Mouse (Mus musculus) kidney, postnatal 4 days (tissue): ENCODE measurements at regions not wholly inside any gene's neighbourhood (a gene's known extent, or its start where the extent isn't known, plus 50 kb on each side); places are given as distances from the start of the nearest gene placed in this dataset.

Source experiments
- DNase-seq, 2 experiments: peaks; one replicate each; pipeline ENCODE4 v3.0.0; 2021; ENCODE audit warnings: mixed read lengths in 2 of 2

DNA sequence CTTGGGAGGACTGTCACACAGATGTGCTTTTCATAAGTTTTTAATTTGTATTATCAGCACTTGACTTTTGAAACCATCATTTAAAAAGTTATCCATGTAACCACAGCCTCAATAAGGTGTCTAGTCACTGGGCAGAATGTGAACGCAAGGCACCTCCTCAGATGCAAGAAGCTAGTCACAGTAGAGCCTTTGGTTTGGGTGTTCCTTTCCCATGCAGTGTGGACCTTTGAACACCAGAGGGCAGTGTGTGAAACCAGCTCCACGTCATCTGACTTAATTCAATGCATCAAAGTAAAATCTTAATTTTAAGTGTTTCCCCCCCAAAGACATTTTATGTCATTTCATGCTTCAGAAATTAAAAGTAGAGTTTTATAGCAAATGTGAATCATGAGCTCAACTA, 166.2 kb upstream of the Nabp1 start:
- peak; percentile 86 for DNase-seq

DNA sequence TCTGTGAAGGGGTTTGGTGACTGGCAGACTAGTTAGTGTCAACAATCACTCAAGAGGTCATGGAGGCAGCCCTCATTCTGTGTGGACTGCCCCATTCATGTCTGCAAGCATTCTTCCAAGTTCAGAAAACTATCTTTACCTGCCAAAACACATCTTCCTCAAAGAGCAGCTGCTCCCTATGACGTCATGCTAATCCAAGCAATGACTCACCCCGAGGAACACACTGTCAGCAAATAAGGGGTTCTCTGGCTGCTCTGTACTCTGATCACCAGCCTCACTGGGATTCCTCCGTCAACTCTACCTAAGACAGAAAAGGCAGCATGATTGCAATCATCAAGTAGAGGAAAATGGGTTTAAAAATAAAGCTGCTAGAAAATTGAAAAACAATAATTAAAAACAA, 165.4 kb upstream of the Nabp1 start:
- no peak for DNase-seq

DNA sequence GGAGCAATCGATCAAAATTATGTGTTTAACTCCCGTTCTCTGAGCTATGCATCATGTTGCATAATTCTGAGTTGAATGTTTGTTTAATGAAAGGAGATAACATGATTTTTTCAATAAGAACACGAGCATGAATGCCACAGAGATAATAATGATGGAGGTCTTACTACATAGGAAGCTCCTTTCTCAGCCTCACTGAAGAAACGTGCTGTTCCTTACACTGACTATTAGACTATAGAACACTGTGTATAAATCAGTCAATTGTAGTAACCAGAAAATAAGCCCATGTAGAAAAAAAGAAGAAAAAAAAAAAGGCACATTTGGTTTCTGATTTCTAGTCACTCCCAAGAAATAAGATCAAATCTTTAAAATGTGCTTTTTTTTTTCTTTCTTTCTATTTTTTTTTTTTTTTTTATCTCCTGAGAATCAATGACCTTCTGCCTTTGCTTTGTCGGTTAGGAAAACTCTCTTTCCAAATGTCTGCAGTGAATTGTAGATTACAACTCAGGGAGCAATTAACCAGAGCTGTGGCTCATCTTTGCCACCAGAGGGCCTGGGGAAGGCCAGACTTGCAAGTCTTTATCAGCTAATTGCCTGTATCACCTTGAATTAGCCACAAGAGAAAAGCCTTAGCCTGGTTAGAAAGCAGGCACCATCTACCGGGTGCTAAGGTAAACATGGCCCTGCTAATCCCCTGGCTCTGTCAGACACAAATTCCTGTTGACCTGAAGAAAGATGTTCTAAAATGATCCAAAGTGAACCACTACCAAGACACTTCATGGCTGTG, 160.5 kb upstream of the Nabp1 start:
- DNase-seq: peak in 1 of 2 experiments; percentile 11

DNA sequence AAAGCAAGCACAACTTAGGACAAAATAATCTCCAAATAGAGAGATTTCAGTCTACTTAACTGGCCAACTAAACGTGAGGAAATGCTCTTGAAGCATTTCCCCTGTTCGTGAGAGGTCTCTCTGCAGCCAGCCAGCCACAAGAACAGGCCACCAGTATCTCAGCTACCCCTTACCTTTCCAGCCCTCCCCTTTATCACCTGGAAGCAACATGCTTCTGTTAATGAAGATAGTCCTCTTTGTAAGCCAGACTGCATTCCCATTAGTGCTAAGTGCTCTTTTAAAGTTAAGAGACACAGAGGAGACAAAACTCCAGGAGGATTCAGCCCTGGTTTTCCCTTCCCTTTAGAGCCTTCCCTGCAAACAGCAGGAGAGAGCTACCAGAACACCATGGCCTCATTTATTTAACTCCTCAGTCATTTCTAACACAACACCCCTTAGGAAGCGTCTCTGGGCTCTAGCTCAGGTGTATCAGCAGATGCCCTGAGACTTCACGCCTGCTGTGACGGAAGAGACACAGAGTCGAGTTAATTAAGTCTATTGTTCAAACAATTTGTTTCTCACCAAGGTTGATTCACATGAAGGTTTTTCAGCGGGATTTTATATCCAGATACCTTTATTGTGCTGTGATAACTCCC, 157.8 kb upstream of the Nabp1 start:
- DNase-seq: no peak

DNA sequence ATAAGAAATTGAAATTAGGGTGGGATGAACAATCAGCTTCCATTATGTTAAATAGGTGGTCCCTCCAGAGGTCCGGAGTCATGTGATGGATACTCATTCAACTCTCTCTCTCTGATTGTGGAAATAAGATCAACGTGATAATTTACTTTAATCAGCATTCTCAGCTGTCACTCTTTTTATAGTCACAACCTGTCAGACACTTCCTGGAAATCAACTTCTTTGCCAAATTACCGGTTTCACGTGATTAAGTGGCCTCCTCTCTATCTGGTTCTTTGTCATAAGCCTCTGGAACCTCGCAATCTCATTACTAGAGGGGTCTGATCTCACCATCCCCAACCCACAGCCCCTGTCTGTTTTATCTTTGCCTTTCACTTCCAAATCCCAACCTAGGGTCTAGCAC, 155.6 kb upstream of the Nabp1 start:
- DNase-seq: no peak

DNA sequence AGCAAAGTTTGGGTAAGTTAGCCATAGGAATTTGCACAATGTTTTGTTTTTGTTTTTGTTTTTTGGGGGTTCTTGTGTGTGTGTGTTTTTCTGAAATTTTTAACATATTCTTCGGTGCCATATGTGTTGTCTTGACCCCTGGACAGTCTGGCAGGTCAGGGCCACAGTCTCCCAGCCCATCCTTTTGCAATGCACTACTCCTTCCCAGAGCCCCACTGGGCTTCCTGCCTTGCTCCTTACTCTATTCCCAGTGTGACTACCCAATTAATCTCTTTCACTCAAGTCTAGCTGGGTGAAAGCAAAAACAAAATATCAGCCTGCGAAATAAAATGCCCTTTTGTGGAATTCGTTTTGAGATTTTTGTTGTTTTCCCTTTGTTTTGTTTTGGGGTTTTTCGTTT, 154.6 kb upstream of the Nabp1 start:
- DNase-seq: no peak

DNA sequence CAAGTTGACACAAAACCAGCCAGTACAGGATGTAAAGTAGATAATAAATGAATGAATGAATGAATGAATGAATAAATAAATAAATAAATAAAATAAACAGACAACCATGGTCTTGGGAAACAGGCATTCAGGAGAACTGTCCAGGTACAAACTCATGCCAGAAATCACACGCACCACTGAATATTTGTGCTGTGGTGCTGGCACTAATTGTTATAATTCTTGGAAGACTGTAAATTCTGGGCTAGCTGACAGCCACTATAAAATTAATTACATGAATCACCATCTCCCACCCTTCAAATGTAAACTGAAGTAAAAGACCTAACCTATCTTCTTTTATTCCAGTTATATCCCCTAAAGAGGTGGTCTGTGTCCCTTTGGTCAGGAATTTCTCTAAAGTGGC, 151.6 kb upstream of the Nabp1 start:
- DNase-seq: no peak

DNA sequence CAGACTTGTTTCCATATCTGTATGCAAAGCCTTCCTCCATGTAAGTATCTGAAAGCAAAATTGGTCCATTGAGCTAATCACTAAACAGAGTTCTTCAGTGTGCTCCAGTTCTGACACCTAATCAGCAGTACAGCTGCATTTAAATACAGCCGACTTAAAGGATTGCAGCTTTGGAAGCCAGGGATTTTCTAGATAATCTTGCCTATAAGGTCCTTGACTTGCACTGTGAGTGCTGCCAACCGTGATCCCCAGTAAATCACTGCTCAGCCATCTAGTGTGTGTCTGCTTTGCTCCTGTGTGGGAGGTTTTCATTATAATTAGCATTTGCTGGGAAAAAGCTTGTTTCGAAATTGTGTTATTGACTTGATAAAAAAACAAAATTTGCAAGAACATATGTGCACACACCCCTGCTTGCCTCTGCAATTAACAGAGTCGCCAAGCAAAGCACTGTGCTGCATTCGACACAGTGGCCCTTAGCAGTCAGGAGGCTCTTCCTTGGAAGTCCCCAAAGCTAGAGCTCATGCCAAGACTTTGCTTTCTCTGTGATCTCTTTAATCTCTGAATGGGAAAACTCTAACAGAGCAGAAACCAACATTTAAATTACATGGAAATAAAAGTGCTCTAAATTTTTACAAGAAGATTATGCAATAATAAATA, 150.0 kb upstream of the Nabp1 start:
- DNase-seq: peak in 1 of 2 experiments; percentile 9

DNA sequence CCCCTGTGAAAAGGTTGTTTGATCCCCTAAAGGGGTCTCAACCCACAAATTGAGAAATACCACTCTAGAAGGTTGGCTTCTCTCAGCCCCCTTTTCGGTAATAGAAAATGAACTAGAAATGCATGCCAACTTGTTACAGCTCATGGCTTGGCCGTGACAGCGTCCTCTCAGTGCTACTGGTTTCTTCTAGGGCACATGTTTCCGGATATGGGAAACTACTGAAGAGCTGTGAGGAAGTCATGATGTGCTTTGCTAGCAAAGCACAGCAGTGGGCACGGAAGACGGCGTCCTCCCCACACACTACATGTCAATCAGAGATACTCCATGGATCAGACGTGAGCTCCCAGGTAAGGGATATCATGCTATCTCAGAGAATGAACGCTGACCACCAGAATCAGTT, 148.1 kb upstream of the Nabp1 start:
- DNase-seq: no peak

DNA sequence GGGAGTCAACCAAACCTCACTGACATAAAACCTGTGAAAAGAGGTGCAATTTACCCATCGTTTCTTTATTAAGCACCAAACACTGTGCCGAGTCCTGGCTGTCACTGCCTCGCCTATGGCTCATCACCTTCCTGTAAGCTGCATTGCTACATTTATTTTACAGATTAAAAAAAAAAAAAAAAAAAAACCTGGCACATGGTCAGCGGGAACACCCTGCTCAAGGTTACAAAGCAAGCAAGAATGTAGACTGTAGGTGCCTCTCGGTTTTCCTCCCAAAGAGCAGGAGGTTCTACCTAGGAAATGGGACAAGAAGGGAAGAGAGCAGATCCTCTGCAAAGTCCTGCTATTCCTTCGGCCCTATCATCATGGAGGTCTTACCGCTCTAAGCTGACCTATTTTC, 146.9 kb upstream of the Nabp1 start:
- DNase-seq: no peak

DNA sequence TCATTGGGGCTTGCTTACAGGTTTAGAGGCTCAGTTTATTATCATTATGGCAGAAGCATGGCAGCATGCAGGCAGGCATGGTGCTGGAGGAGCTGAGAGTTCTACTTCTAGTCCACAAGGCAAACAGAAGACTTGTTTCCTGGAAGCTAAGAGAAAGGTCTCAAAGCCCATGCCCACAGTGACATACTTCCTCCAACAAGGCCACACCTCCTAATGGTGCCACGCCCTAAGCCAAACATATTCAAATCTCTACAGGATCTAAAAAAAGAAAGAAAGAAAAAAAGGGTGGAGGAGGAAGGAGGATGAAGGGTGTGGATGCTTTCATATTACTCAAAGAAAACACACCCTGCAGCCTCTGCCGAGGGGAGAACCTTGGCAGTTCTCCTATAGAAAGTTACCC, 146.3 kb upstream of the Nabp1 start:
- DNase-seq: no peak

DNA sequence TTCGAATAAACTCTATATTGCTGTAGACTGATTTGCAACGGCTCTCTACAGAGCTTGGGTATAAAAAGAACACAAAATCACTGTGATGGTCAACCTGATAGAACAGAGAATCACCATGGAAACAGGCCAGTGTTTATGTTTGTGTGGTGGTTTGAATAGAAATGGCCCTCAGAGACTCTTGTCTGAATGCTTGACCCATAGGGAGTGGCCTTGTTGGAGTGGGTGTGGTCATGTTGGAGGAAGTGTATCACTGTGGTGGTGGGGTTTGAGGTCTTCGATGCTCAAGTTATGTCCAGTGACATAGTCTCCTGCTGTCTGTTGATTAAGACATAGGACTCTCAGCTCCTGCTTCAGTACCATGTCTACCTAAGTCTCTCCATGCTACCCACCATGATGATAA, 144.8 kb upstream of the Nabp1 start:
- no peak for DNase-seq

DNA sequence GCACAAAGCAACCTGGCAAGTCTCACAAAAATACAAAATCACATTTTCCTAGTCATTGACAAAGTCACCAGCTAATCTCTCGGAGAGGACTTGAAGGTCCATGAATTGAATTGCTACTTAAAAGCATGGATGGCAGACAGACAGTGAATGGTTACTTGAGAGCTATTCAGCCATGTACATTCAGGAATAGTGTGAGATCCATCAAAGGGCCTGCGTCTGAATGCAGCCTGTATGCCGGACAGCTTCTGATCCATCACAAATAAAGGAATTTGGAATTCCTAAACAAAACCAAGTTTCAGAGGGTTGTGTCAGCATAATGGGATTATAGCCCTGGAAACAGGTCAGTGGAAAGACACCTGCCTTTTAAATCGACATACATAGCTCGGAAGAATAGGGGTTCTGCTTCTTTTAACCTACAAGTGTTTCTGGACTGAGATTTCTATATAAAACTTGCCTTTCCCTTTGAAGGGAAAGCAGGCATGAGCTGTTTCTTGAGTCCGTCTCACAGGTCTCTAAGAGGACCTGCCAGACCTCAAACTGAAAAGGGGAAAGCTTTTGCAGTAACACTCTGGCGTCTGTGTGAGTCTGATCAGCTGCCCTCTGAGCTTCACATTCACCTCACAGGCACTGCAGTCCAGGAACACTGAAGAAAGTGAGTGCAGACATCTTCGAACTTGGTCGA, 144.1 kb upstream of the Nabp1 start:
- no peak for DNase-seq

DNA sequence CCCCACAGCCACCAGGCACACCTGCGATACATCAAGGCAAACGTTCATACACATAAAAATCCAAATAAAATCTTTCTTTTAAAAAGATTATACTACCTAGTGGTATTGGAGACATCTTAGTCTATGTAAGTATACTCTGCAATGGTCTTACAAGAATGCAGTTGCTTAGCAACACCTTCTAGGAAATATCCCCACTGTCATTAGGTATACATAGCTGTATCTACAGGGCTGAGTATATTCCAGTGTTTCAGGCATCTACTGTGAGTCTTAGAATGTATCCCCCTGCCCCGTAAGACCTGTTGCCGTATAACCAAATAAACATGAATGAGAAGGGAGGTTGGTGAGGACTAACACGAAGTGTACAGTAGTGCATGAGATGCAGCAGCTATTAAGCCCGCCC, 142.8 kb upstream of the Nabp1 start:
- DNase-seq: no peak

DNA sequence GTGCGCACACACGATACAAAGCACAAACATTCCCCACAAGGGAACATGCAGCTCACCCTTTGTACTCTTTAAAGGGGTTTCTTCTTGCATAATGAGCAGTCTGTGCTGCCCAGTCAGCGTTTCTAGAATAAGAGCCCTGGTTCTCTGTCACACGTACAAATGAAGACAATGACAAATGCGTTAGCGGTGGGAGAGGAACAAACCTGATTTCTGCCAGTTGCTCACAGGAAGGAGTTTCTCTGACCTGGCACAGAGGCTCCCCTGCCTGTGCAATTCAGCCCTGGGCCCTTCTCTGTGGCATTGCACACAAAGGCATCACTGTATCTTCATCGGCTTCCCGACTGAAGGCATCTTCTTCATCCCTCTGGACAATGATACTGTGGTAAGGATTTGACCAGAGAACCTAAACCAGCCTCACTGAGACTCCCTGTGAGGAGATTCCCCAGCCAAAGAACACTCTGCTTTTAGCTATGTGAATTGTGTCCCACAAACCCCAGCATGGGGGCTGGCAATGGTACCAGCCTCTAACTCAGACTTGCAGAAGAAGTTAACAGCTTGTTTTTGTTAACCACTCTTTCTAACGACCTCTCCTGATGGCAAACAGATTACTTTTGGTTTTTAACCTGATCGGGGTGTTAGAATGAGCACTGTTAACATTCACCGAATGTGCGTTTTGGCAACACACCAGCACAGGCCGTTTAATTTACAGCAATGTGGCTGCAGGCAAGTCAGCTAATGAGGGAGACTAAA, 139.5 kb upstream of the Nabp1 start:
- peak; percentile 59 to 66 for DNase-seq

DNA sequence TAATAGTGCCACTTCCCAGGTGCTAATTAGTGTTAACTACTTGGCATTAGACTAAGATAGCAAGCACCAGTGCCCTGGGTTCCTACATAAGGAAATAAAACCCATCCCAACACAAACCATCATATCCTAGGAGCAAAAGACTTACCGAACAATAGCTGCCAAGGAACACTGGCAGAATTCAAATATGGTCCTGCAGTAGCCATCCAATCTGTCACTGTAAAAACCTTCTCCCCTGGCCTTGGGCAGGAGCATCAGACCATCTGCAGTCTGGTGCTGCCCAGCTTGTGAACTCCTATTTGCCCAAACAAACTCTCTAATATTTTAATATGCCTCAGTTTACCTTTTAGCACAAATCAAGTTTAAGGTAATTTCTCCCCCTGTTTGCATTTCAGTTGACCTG, 137.9 kb upstream of the Nabp1 start:
- no peak for DNase-seq

DNA sequence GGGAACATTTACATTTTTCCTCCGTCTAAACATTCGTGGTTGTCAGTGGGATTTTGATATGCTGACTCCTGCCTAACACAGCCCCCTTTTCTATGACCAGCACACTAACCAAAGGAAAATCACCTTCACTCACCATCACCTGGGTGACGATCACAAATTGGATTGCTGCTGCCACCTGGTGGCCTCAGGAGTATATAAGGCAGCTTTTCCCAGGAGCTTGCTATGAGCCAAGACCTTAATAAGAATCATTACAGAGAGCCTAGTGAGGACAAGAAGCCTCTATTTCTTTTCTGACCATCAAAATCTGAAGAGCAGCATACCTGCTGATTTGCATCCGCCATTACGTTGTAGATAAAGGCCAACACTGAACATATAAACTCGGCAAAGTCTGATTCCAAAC, 137.3 kb upstream of the Nabp1 start:
- peak; percentile 75 to 78 for DNase-seq

DNA sequence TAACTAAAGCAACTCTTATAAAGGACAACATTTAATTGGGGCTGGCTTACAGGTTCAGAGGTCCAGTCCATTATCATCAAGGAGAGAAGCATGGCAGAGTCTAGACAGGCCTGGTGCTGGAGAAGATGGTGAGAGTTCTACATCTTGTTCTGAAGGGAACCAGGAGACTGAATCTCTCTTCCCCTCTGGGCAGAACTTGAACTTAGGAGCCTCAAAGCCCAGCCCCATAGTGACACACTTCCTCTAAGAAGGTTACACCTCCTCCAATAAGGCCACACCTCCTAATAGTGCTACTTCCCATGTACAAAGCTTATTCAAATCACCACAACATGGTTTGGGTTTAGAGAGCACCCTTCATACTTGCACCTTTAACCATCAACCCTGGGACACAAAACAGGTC, 136.5 kb upstream of the Nabp1 start:
- no peak for DNase-seq

DNA sequence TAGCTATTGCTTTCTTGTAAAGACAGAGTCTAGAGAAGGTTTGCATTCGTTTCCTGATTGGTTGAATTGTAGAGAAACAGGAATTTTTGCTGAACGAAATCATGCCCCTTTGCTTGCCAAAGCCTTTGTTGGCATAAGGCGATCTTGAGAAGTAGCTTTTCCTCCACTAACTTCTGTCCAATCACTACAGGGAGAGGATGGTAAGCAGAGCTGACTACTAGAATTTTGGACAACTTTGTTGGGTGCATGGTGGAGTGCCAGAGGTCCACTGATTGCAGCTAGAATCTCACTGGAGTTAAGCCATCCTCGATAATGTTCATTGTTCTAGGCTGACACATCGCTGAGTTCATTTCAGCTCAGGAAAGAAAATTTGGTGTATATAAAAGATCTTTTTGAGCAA, 131.1 kb upstream of the Nabp1 start:
- DNase-seq: no peak

DNA sequence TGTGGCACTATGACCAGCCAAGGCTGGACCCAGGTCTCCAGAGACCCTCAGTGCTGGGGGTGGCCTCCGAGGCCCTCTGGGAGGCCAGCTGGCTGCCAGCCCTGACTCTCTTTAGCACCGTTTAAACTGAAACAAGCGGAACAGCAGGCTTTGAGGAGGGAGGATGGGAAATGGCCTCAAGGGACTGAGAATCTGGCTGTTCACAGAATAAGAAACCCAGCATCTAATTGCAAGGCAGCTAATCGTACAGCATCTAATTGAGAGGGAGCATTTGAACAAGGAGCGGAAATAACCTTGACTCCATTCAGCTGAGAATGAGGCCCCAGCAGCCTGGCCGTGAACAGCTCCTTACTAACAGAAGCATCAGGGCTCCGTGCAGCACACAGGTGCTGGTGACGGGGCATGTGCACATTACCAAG, 129.2 kb upstream of the Nabp1 start:
- peak in 1 of 2 experiments; percentile 6 for DNase-seq

DNA sequence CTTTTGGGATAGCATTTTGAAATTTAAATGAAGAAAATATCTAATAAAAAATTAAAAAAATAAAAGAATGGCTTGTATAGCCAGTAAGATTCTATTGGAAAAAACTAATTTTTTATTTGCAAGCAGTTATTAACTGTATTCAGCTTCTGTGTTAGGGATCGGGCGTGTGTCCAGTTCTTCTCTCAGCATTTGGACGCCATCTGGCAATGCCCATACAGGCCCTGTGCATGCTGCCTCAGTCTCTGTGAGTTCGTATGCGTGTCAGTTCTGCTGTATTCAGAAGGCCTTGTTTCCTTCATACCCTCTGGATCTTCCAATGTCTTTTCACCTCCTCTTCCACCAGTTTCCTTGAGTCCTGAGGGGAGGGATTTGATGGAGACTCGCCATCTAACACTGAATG, 123.8 kb upstream of the Nabp1 start:
- no peak for DNase-seq

DNA sequence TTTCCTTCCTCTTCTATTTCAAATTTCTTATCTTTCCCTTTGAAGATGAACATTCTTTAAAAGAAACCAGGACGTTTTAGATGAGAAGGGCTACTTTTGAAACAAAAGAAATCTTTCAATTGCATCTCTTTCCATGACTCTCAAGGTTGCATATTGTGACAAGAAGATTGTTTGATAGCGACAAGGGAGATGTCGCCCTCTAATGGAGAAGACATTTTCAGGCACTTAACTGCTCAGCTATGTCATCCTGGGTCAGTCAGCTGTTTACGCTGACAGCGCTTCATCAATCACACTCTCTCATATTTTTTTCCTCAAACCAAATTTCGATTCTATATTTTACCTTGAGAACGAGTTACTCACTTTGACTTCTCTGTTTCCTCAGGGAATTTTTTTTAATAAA, 122.2 kb upstream of the Nabp1 start:
- peak in 1 of 2 experiments; percentile 12 for DNase-seq
